Mouse (Mus musculus): ENCODE data around the gene Chn1. TPM values are rescaled to one million over a fixed set of nuclear protein-coding genes. Genes with fewer than 3 reads are reported as not detected.
A peak's percentile ranks its signal among the peaks of the same experiment; 100 is the strongest.

Chn1 gene
- total RNA-seq, 2 experiments from 2014 or later = 12.5 to 14.3 TPM

DNA sequence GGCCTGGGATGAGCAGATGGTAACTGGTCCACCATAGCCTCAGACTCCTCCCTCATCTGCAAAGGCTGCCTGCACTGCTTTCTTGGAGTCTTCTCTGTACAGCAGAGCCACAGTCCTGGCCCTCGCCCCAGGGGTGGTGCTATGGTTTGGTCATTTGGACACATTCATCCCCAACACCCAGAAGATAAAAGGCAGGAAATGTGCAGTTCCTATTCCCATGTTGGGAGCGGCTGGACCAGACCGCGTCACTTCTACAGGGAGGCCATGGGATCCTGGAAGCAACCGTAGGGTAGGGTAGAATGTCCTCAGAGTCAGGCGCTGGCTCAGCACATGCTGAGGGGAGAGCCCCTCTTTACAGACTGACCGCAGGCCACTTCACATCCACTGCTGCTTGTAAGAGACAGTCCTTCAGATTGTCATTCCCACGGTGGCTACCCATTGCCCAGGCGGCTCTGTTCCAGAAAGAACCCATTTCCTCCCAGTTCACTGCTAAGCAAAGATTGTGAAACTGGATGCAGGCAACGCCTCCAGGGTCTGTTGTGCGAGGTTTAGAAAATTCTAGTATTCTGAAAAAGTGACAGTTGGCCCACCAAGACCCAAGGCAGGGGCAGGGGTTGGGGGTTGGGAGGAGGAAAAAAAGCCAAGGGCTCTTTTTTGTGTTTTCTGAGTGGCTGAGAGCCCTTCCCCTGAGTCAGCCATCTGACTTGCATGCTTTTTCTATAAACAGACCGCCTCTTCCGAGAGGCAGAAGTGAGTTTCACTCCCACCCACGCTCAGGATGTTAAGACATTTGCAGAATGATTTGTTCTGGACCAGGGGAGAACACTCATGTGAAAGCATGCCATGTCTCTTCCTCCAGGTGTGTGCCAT, 182.7 kb downstream of the Chn1 start:
- DNase-seq = peak; percentile 44 to 52

DNA sequence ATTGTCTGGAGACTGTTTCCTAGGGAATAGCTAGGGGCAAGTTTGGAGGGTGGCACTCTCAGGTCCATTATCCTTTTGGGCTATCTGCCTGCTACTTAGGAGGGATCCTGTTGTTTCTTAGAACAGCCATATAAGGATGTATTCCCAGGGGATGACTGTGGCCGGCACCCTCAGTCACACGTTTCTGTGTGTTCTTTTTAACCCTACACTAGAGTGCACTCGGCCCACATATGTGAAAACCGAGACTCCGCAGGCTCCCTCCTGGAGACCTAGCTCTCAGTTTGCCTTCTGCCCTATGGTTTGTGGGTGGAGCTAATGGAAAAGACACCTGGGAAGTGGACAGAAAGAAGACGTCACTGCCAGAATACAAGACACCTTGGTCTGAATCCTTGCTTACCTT, 183.9 kb downstream of the Chn1 start:
- DNase-seq = no peak

DNA sequence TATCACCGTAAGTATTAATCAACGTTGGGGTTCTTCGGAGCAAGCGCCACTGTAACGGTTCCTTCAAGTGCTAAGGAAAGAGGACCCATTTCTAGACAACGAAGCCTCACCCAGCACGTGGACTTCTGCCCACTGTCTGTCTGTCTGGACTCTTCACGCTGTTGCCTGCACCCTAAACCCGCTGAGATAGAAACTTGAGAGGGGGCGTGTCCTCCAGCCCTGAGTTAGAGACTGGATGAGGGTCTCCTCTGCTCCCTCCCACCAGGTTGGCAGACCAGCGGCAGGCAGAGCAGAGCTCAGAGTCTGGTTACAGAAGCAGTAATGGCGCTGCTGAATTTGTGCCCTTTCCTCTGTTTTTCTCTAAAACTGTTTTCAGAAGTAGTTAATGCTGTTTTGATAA, 185.0 kb downstream of the Chn1 start:
- no peak for DNase-seq

DNA sequence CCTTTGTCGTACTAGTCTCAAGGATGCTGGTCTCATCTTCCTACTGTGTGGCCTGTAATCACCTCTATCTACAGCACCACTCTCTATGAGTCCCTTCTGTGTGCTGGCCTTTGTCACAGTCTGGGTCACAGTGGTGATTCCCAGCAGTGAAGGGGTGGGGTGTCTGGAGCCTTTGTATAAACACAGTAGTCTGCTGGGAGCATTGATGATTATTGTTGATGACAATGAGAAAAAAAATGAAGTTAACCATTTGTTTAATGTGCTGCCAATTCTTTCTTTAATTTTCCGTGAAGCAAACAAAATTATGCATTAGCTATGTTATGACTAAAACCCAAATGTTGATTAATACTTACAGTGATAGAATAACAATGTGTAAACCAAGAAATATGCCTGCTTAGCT, 186.2 kb downstream of the Chn1 start:
- no peak for DNase-seq

DNA sequence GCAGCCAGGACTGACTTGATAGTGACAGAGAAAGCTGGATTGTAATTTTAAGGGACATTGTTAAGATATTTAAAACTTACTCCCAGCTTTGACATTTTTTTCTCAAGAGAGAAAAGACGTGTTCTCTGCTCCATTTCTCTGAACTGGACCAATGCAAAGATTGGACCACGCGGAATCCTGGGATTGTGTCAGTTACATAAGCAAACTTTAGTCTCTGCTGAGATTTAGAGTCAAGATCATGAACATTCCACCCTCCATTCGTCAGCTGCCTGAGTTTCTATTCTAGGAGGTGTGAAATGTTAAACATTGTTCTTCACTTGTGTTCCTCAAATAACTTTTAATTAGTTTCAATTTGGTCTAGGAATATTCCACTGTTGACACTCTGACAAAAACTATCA, 188.0 kb downstream of the Chn1 start:
- no peak for DNase-seq

DNA sequence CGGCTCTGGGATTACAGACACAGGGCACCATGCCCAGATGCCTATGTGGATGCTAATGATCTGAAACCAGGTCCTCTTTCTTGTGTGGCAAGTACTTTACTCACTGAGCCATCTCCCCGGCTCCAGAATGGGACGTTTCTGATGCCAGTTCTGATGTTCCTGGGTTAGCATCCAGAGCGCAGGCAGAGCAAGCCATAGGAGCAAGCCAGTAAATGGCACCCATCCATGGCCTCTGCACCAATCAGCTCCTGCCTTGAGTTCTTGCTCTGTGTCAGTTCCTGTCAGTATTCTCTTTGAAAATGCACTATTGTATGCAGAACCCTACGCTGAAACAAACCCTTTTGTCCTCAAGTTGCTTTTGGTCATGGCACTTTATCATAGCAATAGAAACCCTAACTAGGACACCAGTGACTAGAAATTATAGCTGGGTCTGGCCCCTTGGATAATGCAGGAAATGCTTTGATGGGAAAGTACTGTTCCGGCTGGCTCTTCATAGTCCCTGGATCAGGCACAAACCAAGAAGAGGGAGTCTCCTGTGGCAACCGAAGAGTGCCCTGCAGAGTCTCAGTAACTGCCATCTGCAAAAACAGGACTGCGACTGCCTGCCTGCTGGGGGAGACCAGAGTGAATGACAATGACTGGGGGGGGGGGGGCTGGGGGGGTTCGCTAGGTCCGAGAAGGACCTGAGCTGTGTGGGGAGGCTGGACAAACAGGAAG, 188.6 kb downstream of the Chn1 start:
- no peak for DNase-seq

DNA sequence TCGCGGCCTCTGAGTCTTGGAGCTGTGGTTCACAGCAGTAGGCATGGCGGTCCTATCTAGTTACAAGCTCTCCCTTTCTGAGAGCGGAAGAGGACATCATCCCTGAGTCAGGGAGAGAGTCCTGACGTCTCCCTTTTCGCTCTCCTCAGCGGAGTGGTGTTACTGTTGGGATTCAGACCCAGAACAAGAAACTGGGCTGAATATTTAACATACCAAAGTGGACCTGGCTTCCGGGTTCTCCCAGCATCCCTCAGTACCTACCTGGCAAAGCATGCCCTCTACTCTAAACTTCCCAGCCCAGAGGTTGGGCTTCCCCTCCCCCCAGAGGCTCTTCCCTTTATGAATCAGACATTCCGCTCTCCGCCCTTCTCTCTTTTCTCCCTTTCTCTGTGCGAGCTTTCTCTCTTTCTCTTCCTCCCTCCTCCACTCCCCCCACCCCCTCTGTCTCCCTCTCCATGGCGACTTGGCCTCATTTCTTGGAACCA, 189.8 kb downstream of the Chn1 start:
- DNase-seq = peak; percentile 48 to 66

DNA sequence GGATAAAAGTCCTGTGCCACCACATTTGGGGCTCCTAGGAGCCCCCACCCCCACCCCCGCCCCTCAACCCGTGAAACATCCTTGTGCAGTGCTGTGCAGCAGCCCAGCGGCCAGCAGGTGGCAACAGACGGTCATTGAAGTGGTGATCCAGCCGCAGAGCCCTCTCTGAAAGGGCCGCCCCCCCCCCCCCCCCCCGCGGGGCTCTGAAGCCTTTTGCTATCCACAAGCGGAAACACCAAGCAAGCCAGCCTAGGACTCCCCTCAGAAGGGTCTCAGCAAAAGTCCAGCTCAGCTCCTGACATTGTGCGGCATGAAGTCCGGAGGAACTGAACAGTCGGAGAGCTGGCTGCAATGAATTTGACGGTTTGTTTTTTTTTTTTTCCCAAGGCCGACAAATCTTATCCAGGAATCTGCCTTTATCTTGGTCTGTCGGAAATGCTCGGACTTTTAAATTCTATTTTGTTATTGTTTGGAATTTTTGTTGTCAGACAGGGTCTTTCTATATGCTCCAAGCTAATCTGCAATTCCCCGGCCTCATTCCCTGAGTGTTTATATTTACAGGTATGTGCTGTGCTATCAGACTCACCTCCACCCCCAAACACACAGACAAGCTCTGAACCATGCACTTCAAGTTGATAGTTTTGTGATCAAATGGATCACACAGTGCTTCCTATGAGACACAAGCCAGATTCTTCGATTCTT, 190.3 kb downstream of the Chn1 start:
- peak; percentile 85 to 87 for DNase-seq

DNA sequence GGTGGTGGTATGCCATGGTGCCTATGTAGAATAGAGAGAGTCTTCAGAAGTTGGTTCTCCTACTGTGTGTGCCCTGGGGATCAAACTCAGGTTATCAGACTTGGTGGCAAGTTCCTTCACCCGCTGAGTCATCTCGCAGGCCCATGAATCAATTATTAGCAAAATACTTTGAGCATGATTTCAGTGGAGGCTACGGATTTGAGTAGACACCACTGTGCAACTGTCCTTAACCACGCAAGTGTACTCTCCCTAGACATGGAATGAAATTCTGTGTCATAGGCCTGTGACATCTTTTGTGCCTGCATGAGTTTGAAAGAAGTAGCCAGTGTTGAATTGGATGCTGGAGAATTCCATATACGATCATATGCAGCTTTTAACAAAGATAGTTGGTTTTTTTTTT, 194.4 kb downstream of the Chn1 start:
- peak in 1 of 2 experiments; percentile 21 for DNase-seq

DNA sequence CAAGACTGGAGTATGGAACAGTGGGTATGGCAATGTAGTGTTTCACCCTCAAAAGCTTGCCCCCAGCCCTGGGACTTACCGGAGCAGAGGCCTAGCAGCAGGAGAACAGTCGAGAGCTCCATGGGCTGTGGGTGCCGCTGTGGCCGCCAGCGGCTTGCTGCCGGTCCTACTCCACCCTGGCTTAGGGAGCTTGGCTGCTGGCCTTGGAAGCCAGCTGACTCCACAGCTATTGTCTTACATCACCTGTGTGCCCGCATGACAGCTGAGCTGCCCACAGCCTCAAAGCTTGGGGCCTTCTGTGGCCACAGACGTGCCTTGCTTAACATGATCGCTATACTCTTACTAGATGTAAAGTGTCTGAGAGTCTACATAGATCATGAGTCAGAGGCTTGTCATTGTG, 195.0 kb downstream of the Chn1 start, which contains the start of gene Chrna1:
Gene Chrna1 (minus strand): TSS at position 173 of the 400 bp plus-strand sequence.
- no peak for DNase-seq

DNA sequence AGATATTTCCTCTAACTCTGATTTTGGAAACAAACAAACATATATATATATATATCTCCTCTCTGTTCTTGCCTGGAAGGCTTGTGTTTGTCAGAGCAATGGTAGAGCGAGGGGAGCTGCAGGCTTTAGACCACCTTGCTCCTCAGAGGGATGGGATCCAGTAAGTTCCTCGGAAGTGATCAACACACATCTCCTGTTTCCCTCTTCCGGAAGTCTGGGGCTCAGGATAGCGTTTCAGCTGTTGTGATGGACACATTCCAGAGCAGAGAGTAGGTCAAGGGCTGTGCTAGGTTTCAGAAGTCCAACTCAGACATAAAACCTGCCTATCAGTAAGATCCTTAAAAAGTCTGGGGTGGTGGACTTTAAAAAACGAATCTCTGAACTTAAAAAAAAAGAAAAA, 196.0 kb downstream of the Chn1 start:
- DNase-seq = no peak

DNA sequence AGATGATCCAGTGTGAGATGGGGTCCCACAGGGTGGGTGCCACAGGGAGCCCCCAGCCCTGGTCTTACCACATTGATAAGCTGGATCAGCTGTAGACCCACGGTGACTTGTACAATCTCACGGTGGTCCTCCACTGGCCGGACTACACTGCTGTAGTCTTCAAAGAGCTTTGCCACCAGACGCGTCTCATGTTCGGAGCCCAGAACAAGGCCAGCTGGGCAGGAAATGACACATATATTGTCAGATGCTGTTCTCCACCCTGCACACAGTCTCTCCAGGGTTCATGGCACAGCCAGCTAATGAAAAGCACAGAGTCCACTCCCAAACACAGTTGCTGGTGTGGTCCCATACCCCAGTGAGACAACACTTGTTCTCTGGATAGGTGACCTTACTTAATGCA, 200.7 kb downstream of the Chn1 start:
- DNase-seq = no peak

DNA sequence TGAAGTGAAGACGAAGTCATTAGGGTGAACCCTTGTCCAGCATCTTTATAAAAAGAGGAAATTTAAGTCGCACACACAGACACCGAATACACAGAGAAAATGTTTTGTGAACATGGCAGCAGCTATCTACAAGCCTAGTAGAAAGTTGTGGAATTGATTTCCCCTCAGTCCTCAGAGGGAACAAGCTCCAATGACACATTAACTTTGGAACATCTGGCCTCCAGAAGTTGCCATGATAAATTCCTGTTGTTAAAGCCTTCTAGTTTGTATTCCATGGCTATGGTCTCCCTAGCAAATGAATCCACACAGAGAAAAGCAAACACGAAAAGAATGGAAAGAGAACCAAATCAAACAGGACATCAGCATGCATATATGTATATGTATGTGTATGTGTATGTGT, 201.6 kb downstream of the Chn1 start:
- DNase-seq = no peak

DNA sequence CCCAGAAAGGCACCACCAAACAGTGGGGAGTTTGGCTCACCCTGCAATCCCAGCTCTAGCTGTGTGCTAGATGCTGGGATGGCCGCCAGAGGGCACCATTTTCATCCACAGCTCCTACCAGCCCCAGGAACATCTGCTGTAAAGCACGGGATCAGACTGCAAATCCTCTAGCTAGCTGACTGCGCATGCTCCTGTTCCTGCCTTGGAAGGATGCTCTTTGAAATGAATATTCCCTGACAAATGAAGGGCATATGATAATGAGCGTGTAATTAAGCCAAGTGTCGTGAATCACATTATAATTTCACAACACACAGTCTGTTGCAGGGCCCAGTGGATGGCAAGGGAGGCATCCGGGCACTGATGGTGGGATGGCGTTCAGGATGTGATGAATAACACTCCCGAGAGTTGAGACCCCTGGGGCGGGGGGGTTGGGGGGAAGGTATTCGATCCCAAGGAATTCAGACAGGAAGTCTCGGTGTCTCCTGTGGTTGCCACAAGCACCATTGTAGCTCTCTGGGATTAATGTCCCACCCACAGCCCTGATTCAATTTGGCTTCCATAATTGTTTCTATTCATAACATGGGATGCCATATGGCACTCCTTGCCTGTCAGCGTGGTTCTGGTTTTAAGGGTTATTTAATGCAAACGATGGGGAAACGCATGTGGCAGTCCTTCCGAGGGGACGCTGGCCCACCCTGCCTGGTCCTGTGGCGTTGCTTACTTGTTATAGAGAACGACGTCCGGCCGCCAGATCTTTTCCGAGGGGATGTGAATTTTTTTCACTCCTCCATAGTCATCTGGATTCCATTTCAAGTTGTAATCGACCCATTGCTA, 202.4 kb downstream of the Chn1 start:
- peak; percentile 76 to 84 for DNase-seq

DNA sequence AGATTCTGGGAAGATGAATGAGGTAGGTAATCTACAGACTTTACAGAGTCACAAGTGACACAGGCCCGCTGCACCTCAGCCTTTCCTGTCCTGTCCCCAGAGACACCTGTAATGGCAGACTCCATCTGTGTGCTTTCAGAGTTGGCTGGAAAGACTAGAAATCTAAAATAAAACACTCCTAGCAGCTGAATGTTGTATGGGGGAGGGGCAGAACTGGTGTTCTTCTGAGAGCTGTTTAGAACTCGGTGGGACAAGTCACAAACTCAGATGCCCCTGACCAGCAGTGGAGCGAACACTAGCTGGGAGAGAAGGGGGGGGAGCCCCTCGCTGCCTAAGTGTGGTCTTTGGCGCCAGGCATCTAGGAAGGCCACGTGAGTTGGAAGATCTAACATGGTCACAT, 203.2 kb downstream of the Chn1 start:
- DNase-seq = no peak

DNA sequence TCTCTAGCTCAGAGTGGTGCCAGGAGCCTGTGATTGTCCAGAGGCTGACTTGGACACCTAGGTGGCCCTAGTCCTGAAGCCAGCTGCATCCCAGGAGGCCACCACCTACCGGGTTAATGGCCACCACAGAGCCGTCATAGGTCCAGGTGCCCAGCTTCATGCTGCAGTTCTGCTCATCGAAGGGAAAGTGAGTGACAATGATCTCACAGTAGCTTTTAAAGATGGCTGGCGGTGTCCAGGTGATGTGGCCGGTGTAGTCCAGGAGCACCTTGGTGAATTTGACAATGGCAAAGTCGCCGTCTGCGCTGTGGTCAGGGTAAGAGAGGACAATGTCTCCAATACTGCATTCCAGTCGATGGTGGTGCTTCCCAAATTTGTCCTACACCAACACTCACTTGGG, 203.8 kb downstream of the Chn1 start:
- no peak for DNase-seq

DNA sequence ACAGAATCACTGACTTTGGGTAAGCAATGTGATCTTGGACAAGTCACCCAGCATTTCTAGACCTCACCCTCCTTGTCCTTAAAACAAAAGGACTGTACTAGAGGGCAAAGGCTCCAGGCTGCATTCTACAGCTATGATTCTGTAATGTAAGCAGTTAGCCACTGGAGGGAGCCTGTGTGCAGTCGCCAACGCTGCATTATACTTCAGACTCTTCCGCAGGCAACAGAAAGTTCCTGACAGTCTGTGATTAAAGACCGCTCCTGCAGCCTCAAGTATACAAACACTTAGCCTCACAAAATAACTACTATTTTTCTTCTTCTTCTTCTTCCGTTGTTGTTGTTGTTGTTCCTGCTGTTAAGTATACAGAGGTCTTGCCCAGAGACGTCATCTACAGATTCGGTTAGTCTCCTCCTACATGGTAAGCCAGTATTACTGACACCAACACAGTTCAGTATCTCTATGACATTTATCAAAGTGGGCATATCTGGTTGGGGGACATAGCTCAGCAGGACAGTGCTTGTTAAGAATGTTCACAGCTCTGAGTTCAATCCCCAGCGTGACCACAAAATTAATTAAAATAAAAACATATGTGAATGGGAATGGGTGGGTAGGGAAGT, 208.0 kb downstream of the Chn1 start:
- peak; percentile 48 to 73 for DNase-seq

DNA sequence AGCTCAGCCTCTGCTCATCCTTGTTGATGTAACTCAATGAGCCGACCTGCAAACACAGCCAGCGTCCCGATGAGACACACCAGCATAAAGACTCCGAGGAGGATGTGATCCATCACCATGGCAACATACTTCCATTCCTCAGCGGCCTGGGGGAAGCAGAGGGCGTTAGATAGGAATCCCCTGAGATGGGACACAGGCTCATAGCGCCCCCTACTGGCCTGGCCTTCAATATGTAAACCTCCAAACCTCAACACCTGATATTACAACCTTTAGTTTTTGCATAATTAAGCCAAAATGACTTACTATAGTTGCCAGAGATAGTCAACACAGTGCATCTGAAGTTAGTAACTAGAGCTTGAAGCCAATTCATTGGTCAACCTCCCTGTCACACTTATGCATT, 209.0 kb downstream of the Chn1 start:
- DNase-seq = peak in 1 of 2 experiments; percentile 51

DNA sequence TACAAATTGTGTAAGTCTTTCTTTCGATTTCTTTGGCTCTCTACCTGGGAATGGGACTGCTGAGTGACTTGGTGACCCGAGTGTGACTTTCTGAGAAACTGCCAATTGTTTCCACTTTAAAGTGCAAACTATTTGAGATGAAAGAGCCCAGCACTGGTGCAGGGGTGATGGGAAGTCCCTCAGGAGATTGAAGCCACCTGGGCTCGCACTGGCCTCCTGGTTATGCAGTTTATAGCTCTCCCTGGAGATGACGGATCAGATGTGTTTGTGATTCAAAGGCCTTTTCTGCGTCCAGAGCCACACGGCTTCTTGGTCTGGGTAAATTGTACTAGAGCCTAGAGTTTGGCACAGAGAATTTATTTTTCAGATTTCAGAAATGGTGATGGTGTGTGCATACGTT, 211.5 kb downstream of the Chn1 start:
- DNase-seq = no peak

DNA sequence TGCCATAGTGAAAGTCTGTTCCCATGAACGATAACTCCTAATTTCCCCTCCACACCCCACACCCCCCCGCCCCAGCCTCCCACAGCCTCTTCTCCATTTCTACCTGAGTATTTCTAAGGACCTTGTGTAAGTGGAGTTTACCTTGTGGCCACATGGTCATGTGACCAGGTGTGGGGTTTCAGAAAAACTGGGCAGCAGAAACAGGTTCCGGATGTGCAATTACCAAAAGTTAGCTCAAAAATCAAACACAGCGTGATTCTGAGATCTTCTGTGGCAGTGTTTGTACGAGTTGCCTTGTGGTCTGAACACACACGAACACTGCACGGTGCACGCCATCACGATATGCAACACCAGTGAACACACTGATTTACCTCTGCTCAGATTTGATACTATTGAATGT, 212.5 kb downstream of the Chn1 start:
- DNase-seq = no peak

DNA sequence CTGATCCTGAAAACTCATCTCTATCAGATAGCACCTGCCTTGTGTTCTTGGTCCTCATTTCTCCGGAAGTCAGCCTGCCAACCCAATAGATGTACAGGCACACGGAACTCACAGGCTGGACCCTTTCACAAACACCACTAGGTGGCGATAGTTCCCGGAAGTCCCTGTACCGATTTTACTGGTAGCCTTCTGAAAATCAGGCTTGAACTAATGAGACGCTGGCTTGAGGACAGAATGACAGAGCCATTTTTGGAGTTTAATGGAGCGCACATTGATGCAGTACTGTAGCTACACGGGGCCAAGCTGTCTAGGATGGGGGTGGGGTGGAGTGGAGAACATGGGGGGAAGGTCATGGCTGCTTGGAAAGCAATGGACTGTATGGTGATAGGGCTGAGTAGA, 213.5 kb downstream of the Chn1 start:
- peak in 1 of 2 experiments; percentile 32 for DNase-seq

Measured in adrenal gland, postnatal 36 days (tissue).